Mouse (Mus musculus) c-Kit-positive CD71-positive TER-119-positive erythroid progenitor cells, embryonic 14.5 days (primary cell): ENCODE data around the gene Zscan10.

Experiments
- DNase-seq: peaks from one replicate; pipeline ENCODE4 v3.0.0-alpha.2; 2013; ENCODE audit warnings: low spot score

Zscan10 gene

DNA sequence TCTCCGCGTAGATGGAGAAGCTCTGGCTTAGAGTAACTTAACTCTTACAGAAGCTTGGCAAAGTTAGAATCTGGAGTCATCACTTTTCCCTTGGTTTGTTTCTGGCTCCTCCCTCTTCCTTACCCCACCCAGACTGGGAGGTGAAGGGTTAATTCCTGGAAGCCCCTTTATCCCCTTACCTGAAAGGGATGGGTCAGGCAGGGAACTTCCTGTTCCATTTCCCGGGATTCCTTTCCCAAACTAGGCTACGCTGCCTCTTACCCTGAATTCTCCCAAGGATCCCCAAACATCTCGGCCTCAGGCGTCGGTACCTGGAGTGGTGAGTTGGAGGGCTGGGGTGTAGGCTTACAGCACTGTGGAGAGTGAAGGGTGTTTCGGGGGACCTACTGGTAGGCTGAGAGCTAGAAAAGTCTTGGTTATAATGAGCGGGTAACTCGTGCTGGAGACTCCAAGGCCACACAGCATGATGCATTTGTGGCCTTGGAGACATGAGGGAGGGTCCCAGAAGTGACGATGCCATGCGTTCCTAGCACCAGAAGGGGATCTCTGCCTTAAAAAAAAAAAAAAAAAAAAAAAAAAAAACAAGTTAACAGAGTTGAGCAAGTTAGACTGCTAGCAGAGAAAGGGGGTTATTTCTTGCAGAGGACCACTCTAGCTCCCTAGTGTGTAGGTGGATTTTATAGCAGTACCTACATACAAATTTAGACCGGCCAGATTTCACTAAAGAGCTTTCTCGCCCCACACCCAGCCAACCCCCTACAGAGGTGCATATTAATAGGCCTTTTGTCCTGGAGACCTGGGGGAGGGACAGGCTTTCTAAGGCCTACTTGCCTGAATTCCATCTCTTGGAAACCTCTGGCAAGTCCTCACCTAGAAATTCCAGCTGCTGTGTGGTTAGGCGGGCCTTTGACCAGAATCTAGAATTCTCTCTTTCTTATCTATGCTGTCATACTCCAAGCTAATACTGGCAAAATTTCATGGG lies at the start of gene Zscan10:
Gene Zscan10, plus strand, starts transcription at position 216 of the 982 bp plus-strand sequence.
- no peak for DNase-seq

DNA sequence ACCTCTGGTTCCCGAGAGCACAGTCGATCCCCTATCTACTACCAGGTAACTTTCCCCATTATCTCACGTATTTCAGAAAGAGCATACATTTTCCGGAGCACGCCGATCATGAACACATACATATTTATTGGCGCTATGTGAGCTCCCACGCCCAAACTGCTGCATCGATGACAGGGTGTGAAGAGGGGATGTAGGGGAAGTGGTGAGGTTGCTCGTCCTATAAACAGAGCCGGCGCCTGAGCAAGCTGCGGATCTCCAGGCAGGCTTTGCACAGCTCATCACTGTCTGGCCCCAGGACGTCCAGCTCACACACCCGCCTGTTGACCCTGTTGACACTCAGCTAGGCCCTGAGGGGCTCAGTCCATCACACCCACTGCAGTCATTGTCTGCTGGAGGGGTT lies 49.8 kb upstream of the Zscan10 start:
- DNase-seq = peak; percentile 47

DNA sequence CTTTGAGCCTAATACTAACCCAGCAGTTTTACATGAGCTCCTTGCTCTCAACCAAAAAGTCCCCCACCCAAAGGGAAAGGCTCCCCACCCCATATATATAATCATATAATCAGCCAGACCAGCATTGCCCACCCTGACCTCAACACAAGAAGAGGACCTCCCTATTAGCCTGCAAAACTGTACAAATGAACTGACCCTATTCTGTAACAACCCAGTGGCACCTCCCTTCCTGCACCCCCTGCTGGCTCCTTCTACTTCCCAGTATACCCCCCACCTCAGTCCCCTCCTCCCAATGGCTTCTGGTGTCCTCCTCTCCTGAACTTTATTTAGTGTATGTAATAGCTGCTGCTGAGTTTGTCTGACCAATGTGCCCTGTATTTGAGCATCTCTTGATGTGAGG lies 49.2 kb upstream of the Zscan10 start:
- no peak for DNase-seq

DNA sequence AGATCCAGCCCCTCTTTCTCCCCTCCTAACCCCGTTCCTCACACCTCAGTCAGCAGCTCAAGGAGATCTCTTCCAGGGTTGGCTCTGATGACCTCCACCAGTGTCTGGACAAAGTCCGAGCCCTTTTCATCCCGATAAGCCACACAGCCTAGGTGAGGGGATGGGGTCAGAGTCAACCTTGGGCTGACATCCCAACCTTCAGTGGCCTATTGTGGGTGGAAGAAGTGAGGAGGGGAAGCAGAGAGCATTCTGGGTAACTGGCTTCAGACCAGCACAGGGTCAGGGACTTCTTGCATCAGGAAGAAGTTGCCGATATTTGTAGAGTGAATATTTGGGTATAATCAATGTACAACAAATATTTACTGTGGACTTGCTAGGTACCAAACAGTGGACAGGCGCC lies 48.7 kb upstream of the Zscan10 start:
- no peak for DNase-seq

DNA sequence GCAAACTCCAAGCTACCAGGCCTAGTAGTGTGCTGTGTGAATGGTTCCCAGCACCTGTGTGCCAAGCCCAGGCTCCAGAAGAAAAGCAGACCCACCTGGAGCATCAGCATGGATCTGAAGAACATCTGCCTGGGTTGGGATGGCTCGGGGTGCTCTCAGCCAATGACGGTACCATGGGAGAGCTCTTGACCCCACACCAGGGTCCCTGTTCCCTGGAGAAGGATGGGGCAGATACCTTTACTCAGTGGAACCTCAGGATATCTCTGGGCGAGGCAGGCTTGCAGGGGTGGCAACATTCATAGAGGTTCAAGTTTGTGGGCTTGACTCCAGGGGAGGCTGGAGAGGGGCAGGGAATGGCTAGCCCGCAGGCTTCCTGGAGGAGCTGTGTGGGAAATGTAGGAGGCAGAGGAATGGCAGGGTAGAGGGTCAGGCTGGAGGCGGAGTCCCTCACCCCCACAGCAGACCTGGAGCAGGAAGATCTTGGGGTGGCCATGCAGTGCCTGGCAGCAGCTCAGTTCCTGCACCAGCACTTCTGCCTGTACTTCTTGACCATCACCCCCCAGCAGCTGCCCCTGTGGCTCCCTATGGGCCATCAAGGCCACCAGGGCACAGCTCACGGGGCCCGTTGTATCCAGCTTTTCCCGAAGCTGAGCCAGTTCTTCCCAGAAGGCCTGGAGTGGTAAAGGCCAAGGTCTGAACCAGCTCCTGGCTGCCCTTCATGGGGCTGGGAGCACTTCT lies 47.6 kb upstream of the Zscan10 start:
- no peak for DNase-seq

DNA sequence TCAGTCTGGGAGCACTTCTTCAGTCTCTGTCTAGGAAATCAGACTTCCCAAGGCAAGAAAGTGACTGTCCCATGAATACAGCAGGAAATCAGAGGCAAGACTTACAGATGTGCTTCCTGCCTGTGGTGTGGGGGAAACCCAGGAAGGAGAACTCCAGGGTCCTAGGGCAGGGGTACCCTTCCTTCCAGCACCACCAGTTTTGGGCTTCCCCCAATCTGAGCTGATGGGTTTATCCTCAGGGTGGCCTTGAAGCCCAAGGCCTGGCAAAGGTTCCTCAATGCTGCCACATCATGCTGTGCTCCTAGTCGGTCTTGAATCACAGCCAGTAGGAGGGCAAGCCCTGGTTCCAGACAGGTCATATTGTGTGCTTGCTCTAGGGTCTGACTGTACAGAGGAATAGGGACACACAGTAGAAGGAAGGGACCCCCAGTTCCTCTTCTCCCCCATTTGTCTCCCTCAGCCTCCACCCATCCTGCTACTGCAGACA lies 47.0 kb upstream of the Zscan10 start:
- DNase-seq = no peak

DNA sequence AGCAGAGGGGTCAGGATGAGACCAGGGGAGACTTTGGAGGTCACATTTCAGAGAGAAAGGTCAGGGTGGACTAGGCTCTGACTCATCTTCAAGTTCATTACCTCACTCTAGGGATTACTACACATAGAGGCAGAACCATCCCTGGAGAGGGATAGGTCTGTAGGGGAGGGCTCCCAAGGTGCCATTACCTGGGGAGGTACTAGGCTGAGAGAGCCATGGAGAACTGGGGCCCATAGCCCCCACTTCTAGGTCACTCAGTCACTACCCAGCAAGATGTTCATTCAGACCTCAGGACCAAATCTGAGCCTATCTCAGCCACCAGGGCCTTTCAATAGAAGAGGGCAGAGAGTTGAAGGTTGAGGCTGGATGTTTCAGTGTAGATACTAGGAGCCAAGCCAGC lies 46.3 kb upstream of the Zscan10 start:
- DNase-seq = no peak

DNA sequence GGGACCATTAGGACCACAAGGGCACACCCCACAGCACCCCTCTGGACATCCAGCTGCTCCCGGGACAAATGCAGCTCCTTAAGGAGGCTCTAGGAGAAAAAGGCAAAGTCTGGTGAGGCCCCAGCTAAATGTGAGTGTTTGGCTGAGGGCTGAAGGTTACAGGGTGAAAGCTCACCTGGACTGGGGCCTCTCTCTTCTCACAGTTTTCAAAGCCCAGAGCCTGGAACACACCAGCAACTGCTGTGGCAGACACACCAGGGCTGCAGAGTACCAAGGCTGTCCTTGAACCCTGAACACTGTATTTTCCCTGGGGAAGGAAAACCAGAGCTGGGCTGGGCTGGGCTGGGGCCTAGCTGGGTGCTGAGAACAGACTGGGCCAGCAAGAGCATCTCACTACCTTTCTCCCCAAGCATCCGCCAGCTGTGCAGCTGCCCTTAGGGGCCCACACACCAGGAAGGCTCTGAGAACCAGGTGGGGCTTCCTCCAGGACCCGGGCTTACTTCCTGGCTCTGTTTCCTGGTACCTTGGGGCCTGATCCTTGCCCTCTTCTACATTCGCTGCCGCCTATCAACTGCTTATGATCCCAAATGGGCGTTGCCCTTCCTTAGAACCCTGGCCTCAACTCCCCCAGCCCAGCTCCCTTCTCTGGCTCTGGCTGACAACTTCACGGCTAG lies 45.3 kb upstream of the Zscan10 start:
- no peak for DNase-seq

DNA sequence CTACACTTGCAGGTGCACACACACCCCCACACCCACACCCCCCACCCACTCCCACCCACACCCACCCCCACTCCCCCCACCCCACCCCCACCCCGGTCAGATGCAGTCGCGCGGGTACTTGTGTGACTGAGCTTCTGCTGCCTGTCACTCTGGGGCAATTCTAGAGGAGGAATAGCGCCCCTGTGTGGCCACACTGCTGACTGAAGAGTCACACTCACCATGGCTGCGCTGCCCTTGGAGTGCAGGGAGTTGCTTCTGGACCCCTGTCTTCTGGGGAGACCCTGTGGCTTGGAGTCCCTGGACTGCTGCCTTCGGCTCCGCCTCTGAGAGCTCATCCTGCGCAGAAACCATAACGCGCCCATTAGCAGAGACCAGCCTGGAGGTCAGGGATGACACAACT lies 40.9 kb upstream of the Zscan10 start:
- peak; percentile 62 for DNase-seq

DNA sequence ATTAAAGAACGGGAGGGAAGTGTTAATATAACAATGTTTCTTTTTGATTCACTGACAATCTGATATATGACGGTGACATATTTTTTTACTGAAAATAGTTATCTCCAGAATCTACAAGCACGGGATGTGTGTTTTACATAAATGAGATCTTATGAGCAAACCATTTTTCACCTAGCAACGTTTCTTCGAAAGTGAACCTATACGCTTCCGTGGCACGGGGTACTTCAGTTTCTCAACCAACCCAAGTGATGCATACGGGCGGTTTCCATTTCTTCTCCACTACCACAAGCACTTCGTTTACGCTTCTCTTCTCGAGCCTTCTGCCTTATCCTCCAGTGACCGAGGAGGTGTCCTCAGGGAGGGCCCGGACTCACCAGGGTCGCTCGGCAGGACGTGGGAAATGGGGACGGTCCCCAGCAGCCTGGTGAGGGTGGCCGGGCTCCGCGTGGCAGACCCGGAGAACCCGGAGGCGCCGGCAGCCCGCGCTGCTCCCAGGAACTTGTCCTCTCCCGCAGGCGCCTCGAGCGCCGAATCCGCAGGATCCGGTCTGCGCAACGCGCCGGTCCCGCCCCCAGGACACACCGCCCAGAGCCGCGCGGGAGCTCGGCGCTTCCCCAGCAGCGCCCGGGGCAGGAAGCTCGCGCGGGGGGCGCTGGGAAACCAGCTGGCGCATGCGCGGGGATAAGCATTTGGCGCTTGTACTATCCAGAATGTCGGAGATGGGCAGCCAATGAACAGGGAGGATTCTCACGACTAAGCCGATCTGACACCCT lies 36.9 kb upstream of the Zscan10 start, which contains the start of gene Zfp213:
Gene Zfp213, minus strand, starts transcription at position 644 of the 773 bp plus-strand sequence.
- DNase-seq = peak; percentile 95

DNA sequence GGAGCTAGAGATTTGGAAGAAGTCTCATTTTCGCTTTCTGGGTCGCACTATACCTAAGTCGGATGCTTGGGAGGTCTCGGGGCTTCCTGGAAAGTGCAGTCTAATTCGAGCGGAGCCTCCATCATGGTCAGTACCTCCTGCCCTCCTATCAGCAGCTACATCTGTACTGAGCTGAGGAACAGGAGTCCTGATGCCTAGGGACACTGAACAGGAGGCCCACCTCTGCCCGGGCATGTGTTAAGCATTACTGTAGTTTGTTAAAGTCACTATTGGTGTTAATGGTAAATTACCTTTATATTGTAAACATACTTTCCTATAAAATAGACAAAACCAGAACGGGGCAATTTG lies 36.3 kb upstream of the Zscan10 start:
- DNase-seq = no peak

DNA sequence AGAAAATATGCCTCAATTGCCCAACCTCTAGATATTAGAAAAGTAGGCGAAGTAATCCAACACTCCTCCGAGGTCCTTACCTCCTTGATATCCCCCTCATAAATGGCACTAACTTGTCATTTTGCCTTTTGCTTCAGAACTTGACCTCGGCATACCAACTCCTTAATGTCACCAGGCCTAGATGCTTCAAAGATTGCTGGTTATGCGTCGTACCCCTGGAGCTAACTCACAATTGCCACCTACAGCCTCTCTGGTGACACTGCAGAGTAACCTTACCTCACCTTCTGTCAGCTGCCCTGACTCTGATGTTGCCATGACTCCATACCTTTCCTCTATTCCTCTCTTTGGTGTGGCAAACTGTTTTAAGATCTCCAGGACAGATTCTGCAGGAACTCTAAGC lies 33.9 kb upstream of the Zscan10 start:
- no peak for DNase-seq

DNA sequence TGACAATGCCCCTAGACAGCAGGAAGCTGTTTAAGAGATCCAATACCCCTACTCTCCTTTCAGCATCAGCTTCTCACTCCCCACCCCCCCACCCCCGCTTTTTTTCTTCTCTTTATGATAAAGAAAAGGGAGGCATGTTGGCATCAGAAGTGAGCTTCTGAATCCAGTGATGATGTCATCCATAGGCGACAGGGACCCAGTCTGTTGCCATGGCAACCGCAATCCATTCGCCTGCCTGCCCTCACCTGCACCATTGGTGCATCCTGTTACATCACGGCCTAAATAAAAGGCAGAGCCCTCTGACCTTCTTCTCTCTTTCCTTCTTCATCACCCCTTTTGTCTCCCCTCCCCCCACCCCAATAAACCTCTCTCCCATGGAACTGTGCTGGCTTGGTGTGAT lies 32.3 kb upstream of the Zscan10 start:
- DNase-seq = no peak

DNA sequence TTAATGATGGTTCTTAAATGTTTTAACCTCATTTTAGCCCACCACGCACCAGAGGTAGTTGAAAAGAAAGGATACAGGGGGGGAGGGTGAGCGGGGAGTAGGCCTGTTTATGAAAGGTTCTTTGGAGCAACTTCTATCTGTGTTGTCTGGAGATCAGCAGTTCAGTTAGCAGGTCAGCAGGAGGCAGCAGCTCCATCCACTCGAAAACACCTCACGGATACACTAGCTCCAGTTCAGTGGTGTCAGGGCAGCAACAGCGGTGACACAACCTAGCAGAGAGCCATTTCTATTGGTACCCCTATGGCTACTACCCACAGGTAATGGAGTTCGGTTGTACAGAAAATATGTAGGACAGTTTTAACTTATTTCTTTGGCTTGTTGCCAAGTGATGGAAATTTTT lies 30.6 kb upstream of the Zscan10 start:
- DNase-seq = no peak

DNA sequence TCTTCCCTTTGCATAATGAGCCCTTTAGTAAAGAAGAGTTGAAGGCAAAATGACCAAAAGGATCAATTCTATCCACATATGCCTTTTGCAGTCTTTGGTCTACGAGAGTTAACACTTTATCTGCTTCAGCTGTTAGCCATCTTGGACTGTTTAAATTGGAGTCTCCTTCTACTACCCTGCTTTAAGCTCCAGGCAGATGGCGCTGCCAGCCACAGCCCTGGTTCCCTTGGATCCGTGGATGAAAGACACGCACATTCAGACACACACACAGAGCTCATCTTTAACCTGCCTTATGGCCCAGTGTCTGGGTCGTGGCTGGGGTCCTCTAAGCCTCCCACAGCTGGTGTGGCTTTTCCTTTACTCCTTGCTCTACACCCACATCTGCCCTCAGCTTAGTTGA lies 29.6 kb upstream of the Zscan10 start:
- no peak for DNase-seq

DNA sequence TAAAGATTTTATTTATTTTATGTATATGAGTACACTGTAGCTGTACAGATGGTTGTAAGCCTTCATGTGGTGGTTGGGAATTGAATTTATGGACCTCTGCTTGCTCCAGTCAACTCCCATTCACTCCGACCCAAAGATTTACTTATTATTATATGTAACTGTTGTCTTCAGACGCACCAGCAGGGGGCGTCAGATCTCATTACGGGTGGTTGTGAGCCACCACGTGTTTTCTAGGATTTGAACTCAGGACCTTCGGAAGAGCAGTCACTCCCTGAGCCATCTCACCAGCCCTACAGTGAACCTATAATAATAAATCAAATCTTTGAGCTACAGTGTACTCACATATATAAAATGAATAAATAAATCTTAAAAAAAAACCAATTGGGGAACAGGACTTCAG lies 28.6 kb upstream of the Zscan10 start:
- no peak for DNase-seq

DNA sequence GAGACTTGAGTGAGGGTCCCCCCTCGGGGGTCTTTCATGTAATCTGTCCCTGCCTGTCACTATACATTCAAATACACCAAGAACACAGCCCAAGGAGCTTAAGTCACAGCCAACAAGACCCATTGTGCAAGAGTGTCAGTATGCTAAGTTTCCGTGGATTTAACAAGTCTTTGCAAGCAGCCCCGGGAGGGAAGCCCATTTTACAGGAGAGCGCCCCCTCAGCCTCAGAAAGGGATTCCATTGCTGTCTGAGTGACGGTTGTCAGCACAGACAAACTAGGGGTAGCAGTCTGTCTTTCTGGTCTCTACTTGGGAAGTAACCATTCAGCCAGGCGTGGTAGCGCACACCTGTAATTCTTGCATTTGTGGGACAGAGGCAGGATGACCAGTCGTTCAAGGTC lies 26.5 kb upstream of the Zscan10 start:
- DNase-seq = no peak

DNA sequence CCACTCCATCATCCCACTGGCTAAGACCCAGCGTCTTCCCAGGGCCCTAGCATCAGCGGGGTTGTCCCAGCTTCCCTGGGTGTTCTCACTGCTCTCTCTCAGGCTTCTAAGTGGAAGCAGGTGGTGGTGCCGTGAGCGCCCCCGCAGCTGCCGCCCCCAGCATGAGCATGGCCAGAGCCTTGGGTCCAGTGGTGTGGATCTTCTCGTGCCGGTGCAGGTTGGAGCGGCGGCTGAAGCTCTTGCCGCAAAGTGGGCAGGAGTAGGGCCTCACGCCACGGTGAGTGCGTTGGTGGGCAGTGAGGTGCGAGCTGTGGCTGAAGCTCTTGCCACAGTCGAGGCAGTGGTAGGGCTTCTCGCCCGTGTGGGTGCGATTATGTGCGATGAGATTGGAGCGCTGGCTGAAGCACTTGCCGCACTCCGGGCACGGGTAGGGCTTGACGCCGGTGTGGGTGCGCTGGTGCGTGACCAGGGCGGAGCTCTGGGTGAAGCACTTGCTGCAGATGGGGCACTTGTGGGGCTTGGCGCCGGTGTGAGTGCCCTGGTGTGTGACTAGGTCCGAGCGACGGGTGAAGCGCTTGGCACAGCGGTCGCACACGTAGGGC lies 24.6 kb upstream of the Zscan10 start:
- DNase-seq = no peak

DNA sequence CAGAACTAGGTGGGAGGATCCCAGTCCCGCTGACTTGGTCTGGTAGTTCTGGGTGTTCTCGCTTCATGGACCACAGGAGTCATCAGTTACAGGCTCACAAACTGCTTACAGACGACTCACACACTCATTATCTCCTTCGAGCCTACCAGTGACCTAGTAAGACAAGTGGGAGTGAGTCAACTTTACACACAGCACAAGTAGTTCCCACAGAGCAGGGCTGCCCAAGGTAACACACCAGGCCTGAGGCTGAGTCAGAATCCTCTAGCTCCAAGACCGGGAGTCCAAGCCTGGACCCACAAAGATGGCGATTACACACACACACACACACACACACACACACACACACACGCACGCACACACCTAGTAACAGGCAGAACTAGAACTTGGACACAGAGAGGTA lies 15.9 kb upstream of the Zscan10 start:
- no peak for DNase-seq

DNA sequence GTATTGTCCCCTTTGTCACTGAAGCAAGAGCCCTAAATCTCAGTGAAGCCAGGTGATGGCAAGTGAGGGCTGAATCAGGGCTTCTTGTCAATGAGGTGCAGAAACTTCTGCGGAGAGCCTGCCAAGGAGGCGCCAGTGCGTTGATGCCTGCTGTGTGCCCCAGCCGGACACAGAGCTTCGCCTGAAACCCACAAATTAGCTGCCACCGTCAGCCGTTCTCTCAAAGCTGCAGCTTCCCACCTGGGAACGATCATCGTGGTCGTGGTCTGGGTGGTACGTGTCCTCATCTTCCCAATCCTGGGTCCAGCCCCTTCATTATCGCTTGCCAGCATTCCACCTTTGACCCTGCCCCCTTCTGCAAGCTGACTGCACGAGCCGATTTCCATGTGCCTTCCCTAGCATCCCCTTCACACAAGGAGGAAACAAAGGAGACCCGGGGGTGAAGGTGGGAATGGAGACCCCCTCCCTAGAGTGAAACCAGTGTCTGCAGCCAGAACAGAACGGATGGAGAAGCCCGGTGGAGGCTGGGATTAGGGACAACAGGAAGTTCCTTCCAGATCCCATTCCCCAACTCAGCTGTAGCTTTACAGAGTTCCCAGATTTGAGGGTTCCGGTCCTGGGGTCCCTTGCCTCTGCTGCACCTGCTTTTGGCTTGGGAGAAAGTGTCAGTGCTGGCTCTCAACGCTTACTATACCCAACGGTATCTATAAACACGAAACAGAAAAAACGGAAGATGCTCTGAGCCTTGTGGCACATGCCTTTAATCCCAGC lies 14.8 kb upstream of the Zscan10 start:
- DNase-seq = no peak

DNA sequence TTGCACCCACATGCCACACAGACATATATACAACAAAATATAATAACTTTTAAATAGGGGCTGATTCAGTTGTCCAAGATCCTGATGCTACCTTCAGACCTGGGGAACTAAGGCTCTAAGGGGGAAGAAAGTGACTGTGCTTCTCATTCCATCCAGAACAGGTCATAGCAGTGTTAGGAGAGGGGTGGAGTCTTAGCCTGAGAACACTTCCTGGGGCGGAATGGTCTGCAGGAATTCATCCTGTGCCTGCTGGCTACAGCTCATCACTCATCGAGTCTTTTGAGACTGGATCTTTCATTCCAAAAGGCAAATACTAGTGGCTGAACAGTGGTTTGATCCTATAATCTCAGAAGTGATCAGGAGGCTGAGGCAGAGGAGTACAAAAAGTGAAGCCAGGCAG lies 13.4 kb upstream of the Zscan10 start:
- DNase-seq = no peak
